Mouse (Mus musculus) heart, adult 2 months (tissue): ENCODE data around the gene Padi1. TPM values are rescaled to one million over a fixed set of nuclear protein-coding genes. Genes with fewer than 3 reads are reported as not detected.

Experiments used
- DNase-seq, 2 experiments: peaks; one replicate each; pipeline ENCODE4 v3.0.0; 2021
- H3K27ac ChIP-seq: fragments of 200-600 bp; 2 replicates; pipeline ENCODE4 v1.8.1; 2022
- H3K27me3 ChIP-seq: fragments of 200-500 bp; 2 replicates; pipeline ENCODE4 v1.6.1; 2012; ENCODE audit warnings: mild to moderate bottlenecking, low read length, inconsistent platforms, mixed read lengths; ENCODE audit not compliant: control insufficient read depth, insufficient read depth
- H3K36me3 ChIP-seq: fragments of 200-500 bp; 2 replicates; pipeline ENCODE4 v1.6.1; 2012; ENCODE audit warnings: low read length, inconsistent platforms; ENCODE audit not compliant: control insufficient read depth, insufficient read depth
- H3K4me1 ChIP-seq: fragments of 200-500 bp; 2 replicates; pipeline ENCODE4 v1.6.1; 2011; ENCODE audit warnings: low read length; ENCODE audit not compliant: control insufficient read depth, insufficient read depth
- H3K4me3 ChIP-seq: fragments of 200-600 bp; 2 replicates; pipeline ENCODE4 v1.8.1; 2022
- H3K79me2 ChIP-seq: fragments of 200-500 bp; replicated peaks from 2 replicates; pipeline ENCODE4 v1.6.1; 2012; ENCODE audit warnings: mild to moderate bottlenecking, inconsistent platforms, low read length, moderate library complexity, mixed read lengths; ENCODE audit not compliant: control insufficient read depth, insufficient read depth
- H3K9ac ChIP-seq: fragments of 200-500 bp; 2 replicates; pipeline ENCODE4 v1.6.1; 2012; ENCODE audit warnings: low read depth, mild to moderate bottlenecking, control low read depth, inconsistent platforms, low read length, mixed read lengths
- CTCF ChIP-seq: fragments of 200-600 bp; IDR thresholded peaks from 2 replicates; pipeline ENCODE4 v1.8.1; 2022; ENCODE audit warnings: antibody characterized with exemption, mild to moderate bottlenecking, moderate library complexity
- EP300 ChIP-seq: fragments of 200-500 bp; IDR thresholded peaks from 2 replicates; pipeline ENCODE4 v1.6.1; 2011; ENCODE audit warnings: low read depth, low read length, control low read depth; ENCODE audit not compliant: insufficient read depth
- POLR2A ChIP-seq: fragments of 200-500 bp; IDR thresholded peaks from 2 replicates; pipeline ENCODE4 v1.6.1; 2011; ENCODE audit warnings: mild to moderate bottlenecking, low read depth, low read length, control low read depth; ENCODE audit not compliant: insufficient read depth
- WGBS: fragments of 180-500 bp; shearing (Covaris S2); methylation state at CpG from one replicate; pipeline ENCODE4 v1.1.7; 2018; 5-methylcytosine and 5-hydroxymethylcytosine counted together
- intact Hi-C: fragments of 180-260 bp; cut with DNase I; formaldehyde crosslinking; loops from one replicate; pipeline ENCODE4 v1.15.1; 2025
- polyA plus RNA-seq: library from polyadenylated mRNA; depleted of rRNA; stranded (reverse); fragments of >200 nt; gene quantifications from 2 replicates; pipeline ENCODE4 v1.2.3, GENCODE M21; 2012
- total RNA-seq, 2 experiments: library from RNA; stranded (reverse); gene quantifications; 2 replicates each; pipeline ENCODE4 v1.2.3; 2021

Padi1 gene
- total and polyA plus RNA-seq, 3 experiments = 0.47 TPM; not detected in 2

DNA sequence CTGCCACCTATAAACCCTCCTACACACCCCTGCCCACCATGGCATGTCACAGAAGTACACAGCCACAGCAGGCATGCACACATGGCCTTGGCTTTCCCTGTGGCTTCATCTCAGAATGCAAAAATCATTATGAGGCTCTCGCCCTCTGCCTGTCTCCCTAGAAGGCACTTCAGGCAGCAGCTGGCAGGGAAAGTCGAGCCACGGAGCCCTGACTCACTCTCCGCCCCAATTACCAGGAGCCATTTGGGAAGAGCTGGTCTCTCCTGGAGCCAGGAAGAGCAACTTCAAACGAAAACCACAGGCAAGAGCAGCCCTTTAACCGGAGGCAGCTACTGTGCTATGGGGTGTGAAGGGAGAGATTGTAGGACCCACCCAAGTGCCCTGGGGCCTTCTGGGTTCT is 31.1 kb upstream of the Padi1 start:
- H3K9ac ChIP-seq = no peak overlapping the region
- no peaks in the 10 kb centered on the region for H3K79me2 ChIP-seq
- intact Hi-C loops = no loop called here
- DNase-seq = no peak
- TF ChIP-seq POLR2A (no peak), CTCF (no peak), EP300 (no peak)
- WGBS = 59% methylated on average over 6 of the region's 6 CpGs
- no peaks in the 10 kb centered on the region for H3K36me3 ChIP-seq
- H3K4me1 ChIP-seq = no peaks in the 10 kb centered on the region
- no peaks in the 10 kb centered on the region for H3K27me3 ChIP-seq
- no peak overlapping the region for H3K4me3 ChIP-seq
- H3K27ac ChIP-seq = no peak overlapping the region

- Histone ChIP-seq H3K79me2 (no peaks in the 10 kb centered on the region), H3K4me3 (no peak overlapping the region), H3K27me3 (no peaks in the 10 kb centered on the region), H3K9ac (no peak overlapping the region), H3K36me3 (no peaks in the 10 kb centered on the region), H3K4me1 (no peaks in the 10 kb centered on the region), H3K27ac (no peak overlapping the region)
- intact Hi-C loops = no loop called here
- DNase-seq = no peak
- WGBS = 78% methylated on average over 8 of the region's 8 CpGs
- TF ChIP-seq EP300 (no peak), CTCF (no peak), POLR2A (no peak)
These were observed 30.6 kb upstream of the Padi1 start for GRCm38 (mm10) chr4:140876161-140876560.

- TF ChIP-seq EP300 (no peak), CTCF (no peak), POLR2A (no peak)
- Histone ChIP-seq H3K27me3 (no peaks in the 10 kb centered on the region; the same call in 1 of the 2 replicates), H3K4me1 (no peaks in the 10 kb centered on the region), H3K27ac (no peak overlapping the region), H3K4me3 (no peak overlapping the region), H3K9ac (no peak overlapping the region), H3K79me2 (no peaks in the 10 kb centered on the region), H3K36me3 (no peaks in the 10 kb centered on the region)
- WGBS = 50% methylated on average over 11 of the region's 11 CpGs
- intact Hi-C loops = no loop called here
- DNase-seq = no peak
These were observed 27.4 kb upstream of the Padi1 start for GRCm38 (mm10) chr4:140873011-140873410.

DNA sequence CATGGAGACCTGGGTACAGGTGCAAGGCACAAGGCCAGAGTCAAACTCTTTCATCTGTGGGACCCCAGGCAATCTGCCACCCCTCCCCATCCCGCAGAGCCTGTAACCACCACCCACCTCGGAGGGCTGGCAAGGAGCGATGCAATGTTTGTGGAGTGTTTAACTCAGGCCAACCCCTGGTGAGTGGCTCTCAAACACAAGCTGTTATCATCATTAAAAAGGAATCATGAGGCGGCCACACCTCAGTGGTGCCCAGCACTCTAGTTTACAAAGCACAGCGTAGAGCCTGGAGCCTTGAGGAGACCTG is 27.1 kb upstream of the Padi1 start:
- no peaks in the 10 kb centered on the region for H3K79me2 ChIP-seq
- H3K27ac ChIP-seq = no peak overlapping the region
- H3K4me3 ChIP-seq = no peak overlapping the region
- H3K4me1 ChIP-seq = no peaks in the 10 kb centered on the region
- DNase-seq = no peak
- TF ChIP-seq CTCF (no peak), POLR2A (no peak), EP300 (no peak)
- no peaks in the 10 kb centered on the region for H3K36me3 ChIP-seq
- H3K9ac ChIP-seq = no peak overlapping the region
- no peaks in the 10 kb centered on the region; the same call in 1 of the 2 replicates for H3K27me3 ChIP-seq
- WGBS = 77% methylated on average over 5 of the region's 5 CpGs
- intact Hi-C loops = no loop called here

- Histone ChIP-seq H3K36me3 (no peaks in the 10 kb centered on the region), H3K27ac (no peak overlapping the region), H3K4me3 (no peak overlapping the region), H3K27me3 (no peaks in the 10 kb centered on the region; the same call in 1 of the 2 replicates), H3K4me1 (no peaks in the 10 kb centered on the region), H3K79me2 (no peaks in the 10 kb centered on the region), H3K9ac (no peak overlapping the region)
- peak in 1 of 2 experiments; percentile 8 for DNase-seq
- 78% methylated on average over 8 of the region's 8 CpGs for WGBS
- intact Hi-C loops = no loop called here
- TF ChIP-seq POLR2A = no peak
- TF ChIP-seq CTCF = no peak
- no peak for TF ChIP-seq EP300
These were observed 26.5 kb upstream of the Padi1 start for GRCm38 (mm10) chr4:140871851-140872685.

- DNase-seq = peak in 1 of 2 experiments; percentile 7
- H3K4me1 ChIP-seq = no peaks in the 10 kb centered on the region
- H3K27me3 ChIP-seq = no peaks in the 10 kb centered on the region; the same call in 1 of the 2 replicates
- TF ChIP-seq POLR2A = no peak
- no peak for TF ChIP-seq CTCF
- TF ChIP-seq EP300 = no peak
- no peak overlapping the region for H3K9ac ChIP-seq
- no peak overlapping the region for H3K27ac ChIP-seq
- 79% methylated on average over 3 of the region's 3 CpGs for WGBS
- intact Hi-C loops = no loop called here
- no peak overlapping the region for H3K4me3 ChIP-seq
- H3K79me2 ChIP-seq = no peaks in the 10 kb centered on the region
- no peaks in the 10 kb centered on the region for H3K36me3 ChIP-seq
These were observed 25.8 kb upstream of the Padi1 start for GRCm38 (mm10) chr4:140871376-140871775.
